Mouse (Mus musculus) v-Abl transformed pro-B cells (cell line): ENCODE data around the gene Rab8a.

Experiments
- in situ Hi-C, 2 experiments: fragments of 400-800 bp; cut with MboI; formaldehyde crosslinking; loops; one replicate each; pipeline ENCODE4 v1.15.1; 2025; ENCODE audit not compliant: unreplicated experiment in 2 of 2

Rab8a gene

DNA sequence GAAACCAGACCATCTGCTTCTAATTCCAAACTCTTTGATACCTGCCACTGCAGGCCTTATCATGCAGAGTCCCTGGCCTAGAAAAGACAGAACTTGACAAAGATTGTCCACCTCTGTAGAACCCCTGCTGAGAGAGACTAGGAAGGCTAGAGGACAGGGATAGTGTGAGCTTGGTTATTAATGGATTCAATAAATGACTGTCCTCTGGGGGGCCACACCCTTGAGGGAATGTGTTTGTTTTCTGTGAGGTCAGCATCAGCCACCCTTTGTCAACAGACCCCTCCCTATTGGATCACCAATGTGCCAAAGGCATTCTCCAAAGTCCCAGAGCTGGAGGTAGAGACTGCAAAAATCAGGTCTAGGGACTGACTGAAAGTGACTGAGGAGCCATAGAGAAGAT lies 31.1 kb downstream of the Rab8a start:
- in situ Hi-C loops = loop anchor here in 1 of 2 experiments (25.0 kb wide), 1 partner anchor 1055 kb away; no protein-coding TSS in a partner anchor

DNA sequence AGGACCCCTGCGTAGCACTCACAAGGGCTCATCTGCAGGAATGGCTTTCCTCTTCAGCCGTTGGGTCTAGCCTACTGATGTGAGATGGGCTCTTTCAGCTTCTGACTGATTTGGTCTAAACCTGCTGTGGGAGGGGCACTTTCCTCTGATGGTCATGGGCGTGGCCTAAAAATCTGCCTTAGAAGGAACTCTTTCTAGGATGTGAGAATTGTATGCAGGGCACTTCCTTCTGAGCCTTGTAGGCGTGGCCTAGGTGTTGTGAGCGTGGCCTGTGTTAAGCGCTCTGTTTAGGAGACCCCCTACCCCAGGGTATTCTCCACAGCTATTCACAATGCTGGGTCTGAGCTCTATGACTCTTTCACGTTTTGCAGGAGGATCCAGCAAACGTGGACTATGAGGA lies 37.0 kb downstream of the Rab8a start:
- in situ Hi-C loops = loop anchor here in 1 of 2 experiments (25.0 kb wide), 1 partner anchor 1061 kb away; no protein-coding TSS in a partner anchor

- in situ Hi-C loops = no loop called here
Observed at GRCm38 (mm10) chr8:72208582-72208981, 47.6 kb downstream of the Rab8a start.

GRCm38 (mm10) chr8:72210222-72210621 lies 49.2 kb downstream of the Rab8a start:
- in situ Hi-C loops = loop anchor here in 1 of 2 experiments (5.0 kb wide), 1 partner anchor 33 kb away; no protein-coding TSS in a partner anchor

- in situ Hi-C loops = loop anchor here in 1 of 2 experiments (5.0 kb wide), 1 partner anchor 33 kb away; no protein-coding TSS in a partner anchor
Observed at GRCm38 (mm10) chr8:72210710-72211109, 49.7 kb downstream of the Rab8a start.

- in situ Hi-C loops = loop anchor here in 1 of 2 experiments (5.0 kb wide), 1 partner anchor 35 kb away; no protein-coding TSS in a partner anchor
Observed at GRCm38 (mm10) chr8:72211846-72212245, 50.8 kb downstream of the Rab8a start.

DNA sequence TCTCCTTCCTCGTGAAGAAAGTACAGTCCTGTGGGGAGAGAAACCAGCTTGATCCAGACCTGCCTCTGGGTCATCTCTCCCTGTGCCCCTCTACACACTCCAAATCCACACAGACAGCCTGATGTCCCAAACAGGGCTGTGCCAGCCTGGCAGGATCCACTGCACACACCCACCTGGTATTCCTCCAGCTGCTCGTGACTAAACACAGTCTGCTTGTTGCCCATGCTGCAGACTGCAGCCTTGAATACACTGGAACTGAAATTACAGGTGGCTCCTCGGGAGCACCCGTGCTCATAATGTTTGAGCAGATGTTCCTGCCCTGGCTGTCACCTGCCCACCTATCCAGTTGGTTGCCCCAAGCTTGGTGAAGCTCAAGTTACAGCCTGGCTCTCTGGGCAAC lies 51.8 kb downstream of the Rab8a start, which contains the start of gene Cib3:
TSS of gene Cib3 (minus strand) at position 87 of the 400 bp plus-strand sequence.
- in situ Hi-C loops = loop anchor here in 1 of 2 experiments (5.0 kb wide), 1 partner anchor 35 kb away; no protein-coding TSS in a partner anchor

DNA sequence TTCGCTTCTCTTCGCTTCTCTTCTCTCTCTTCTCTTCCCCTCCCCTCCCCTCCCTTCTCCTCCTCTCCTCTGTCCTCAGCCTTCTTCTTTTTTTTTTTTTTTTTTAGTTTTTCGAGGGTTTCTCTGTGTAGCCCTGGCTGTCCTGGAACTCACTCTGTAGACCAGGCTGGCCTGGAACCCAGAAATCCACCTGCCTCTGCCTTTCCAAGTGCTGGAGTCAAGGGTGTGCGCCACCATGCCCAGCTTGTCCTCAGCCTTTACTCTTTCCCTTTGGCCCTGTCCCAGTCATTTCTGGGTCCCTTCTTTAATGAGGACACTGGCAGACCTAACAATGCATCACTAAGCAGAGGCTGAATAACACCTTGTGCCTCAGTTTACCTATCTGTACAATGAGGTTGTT lies 52.5 kb downstream of the Rab8a start, which contains the start of gene Gm11034:
TSS of gene Gm11034 (minus strand) at position 101 of the 400 bp plus-strand sequence.
- in situ Hi-C loops = loop anchor here in 1 of 2 experiments (5.0 kb wide), 1 partner anchor 36 kb away; no protein-coding TSS in a partner anchor

- in situ Hi-C loops = no loop called here
Observed at GRCm38 (mm10) chr8:72215060-72215459, 54.1 kb downstream of the Rab8a start.

DNA sequence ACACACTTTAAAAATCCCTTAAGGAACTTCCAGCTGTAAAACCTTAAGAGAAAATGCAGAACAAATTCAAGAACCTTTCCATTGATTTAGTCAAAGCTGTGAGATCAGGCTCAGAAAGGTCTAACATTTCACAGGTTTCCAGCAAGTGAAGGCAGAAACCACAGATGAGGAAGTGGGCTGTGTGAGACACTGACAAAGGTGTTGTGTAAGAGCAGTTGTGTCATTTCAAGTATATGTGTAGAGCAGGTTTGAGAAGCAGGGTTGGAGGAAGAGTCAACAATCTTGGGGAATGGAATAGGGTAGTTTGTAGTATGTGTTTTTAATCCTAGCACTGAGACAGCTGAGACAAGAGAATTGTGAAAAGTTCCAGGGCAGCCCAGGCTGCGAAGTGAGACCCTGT lies 54.9 kb downstream of the Rab8a start:
- in situ Hi-C loops = no loop called here

DNA sequence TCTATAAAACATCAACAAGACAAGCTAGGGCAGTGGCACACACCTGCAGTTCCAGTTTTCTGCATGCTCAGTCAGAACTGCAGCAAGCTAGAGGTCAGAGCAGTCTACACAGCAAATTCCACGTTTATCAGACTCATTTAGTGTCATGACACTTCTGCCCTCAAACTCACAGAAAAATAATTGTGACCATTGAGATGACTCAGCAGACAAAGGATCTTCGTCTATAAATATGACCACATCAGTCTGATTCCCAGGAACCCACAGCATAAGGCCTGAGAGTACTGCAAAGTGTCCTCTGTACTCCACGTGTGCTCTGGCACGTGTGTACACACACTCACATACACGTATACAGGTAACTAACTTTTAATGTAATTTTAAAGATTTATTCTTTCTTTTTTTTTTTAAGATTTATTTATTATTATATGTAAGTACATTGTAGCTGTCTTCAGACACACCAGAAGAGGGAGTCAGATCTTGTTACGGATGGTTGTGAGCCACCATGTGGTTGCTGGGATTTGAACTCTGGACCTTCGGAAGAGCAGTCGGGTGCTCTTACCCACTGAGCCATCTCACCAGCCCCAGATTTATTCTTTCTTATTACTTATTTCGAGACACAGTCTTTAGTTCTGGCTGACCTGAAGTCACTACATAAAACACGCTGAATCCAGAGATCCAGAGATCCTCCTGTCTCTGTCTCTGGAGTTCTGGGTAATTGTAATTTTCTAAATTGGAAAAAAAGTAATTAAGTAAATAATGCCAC lies 58.0 kb downstream of the Rab8a start:
- in situ Hi-C loops = no loop called here

DNA sequence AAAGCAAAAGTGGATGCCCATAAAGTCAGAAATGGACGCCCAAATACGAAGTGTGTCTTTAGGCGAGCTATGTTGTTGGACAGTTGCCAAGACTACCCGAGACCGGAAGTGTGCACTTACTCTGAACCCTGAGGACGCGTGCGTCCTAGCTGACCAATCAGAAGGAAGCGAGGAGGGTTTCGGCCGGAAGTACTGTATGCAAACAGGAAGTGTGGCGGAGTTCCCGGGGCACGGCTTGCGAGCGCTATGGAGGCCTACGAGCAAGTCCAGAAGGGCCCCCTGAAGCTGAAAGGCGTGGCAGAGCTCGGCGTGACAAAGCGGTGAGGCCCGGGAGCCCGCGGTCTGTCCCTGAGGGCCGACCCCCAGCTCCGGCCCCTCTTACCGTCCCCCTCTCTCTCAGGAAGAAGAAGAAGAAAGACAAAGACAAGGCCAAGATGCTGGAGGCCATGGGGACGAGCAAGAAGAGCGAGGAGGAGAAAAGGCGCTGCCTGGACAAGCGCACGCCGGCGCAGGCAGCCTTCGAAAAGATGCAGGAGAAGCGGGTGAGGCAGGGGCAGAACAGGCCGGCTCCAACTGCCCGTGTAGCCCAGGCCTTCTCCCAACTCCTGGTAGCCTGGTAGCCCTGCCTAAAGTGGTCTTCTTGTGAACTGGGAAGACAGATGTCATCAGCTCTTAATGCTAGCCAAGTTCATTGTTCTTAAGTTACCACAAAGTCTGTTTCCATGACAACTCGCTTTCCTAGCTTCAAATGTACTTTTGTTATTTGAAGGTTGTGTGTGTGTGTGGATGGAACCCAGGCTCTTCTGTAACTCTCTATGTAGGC lies 58.8 kb downstream of the Rab8a start, which contains the start of gene Fam32a:
TSS of gene Fam32a (plus strand) at position 190 of the 823 bp plus-strand sequence.
- in situ Hi-C loops = no loop called here

- in situ Hi-C loops = no loop called here
Observed at GRCm38 (mm10) chr8:72220758-72221157, 59.8 kb downstream of the Rab8a start.

DNA sequence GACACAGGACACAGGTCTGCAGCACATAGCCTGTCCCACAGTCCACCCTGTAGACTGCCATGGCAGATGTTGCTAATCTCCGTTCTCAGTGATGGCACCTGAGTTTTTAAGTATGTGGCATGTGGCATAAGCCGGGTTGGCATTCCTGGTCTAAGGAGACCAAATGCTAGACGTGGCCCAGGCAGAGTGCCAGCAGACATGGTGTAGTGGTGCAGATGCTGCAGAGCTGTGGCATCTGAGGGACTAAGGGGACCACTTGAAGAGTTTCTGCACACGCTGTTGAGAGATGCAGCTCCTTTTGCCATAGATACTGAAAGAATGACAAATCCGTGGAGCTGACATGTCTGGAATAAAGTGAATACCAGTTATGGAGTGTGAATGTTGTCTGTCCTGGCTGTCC lies 61.7 kb downstream of the Rab8a start:
- in situ Hi-C loops = no loop called here
